Mouse (Mus musculus): ENCODE data around the gene Usf2. TPM values are rescaled to one million over a fixed set of nuclear protein-coding genes. Genes with fewer than 3 reads are reported as not detected.
"Not testable (repeated sequence)": the region's sequence is repeated elsewhere in the genome, so short reads cannot be mapped to it uniquely, and the experiment has no call there.

The Usf2 gene
- polyA plus RNA-seq, 1 experiment from 2014 or later, result 28.7 TPM

- H3K27ac ChIP-seq; H3K4me1 ChIP-seq; H3K36me3 ChIP-seq; H3K4me3 ChIP-seq; H3K27me3 ChIP-seq (ENCODE audit: low read depth, poor library complexity, severe bottlenecking); DNase-seq (ENCODE audit: low spot score); H3K9me3 ChIP-seq (replicated peaks): not testable (repeated sequence)
- WGBS, result 84% methylated on average over 6 of the region's 6 CpGs
Observed at GRCm38 (mm10) chr7:30935422-30936099, 21.0 kb downstream of the Usf2 start.

- not testable (repeated sequence) for H3K27me3 ChIP-seq (ENCODE audit: low read depth, poor library complexity, severe bottlenecking); H3K27ac ChIP-seq; H3K36me3 ChIP-seq; H3K4me1 ChIP-seq; H3K9me3 ChIP-seq (replicated peaks); H3K4me3 ChIP-seq; DNase-seq (ENCODE audit: low spot score)
- 80% methylated on average over 2 of the region's 2 CpGs for WGBS
Observed at GRCm38 (mm10) chr7:30924581-30924980, 32.0 kb downstream of the Usf2 start, which contains the start of gene Hamp2. Gene Hamp2, minus strand, starts transcription at chr7:30924681.

GRCm38 (mm10) chr7:30924071-30924470 lies 32.5 kb downstream of the Usf2 start:
- no peaks in the 10 kb centered on the region for H3K27me3 ChIP-seq (ENCODE audit: low read depth, poor library complexity, severe bottlenecking)
- no peaks in the 10 kb centered on the region for H3K9me3 ChIP-seq (replicated peaks)
- H3K36me3 ChIP-seq, result no peaks in the 10 kb centered on the region
- H3K4me3 ChIP-seq, result no peak overlapping the region
- no peak overlapping the region for H3K27ac ChIP-seq
- no peaks in the 10 kb centered on the region for H3K4me1 ChIP-seq
- no peak for DNase-seq (ENCODE audit: low spot score)
- WGBS, result 65% methylated on average over 3 of the region's 3 CpGs

GRCm38 (mm10) chr7:30922490-30922889 lies 34.1 kb downstream of the Usf2 start:
- not testable (repeated sequence) for H3K9me3 ChIP-seq (replicated peaks); H3K4me1 ChIP-seq; H3K27me3 ChIP-seq (ENCODE audit: low read depth, poor library complexity, severe bottlenecking); H3K4me3 ChIP-seq; DNase-seq (ENCODE audit: low spot score); H3K36me3 ChIP-seq; H3K27ac ChIP-seq
- WGBS, result 65% methylated on average over 3 of the region's 3 CpGs

- Histone ChIP-seq H3K4me1 (peaks cover 6% of the 10 kb centered on the region; the same call in 1 of the 2 replicates), H3K9me3 (replicated peaks) (no peaks in the 10 kb centered on the region), H3K27ac (no peak overlapping the region), H3K36me3 (no peaks in the 10 kb centered on the region), H3K27me3 (ENCODE audit: low read depth, poor library complexity, severe bottlenecking) (no peaks in the 10 kb centered on the region), H3K4me3 (no peak overlapping the region)
- 71% methylated on average over 3 of the region's 3 CpGs for WGBS
- DNase-seq (ENCODE audit: low spot score), result no peak
Observed at GRCm38 (mm10) chr7:30920217-30920616, 36.4 kb downstream of the Usf2 start.

GRCm38 (mm10) chr7:30917219-30917618 lies 39.4 kb downstream of the Usf2 start:
- no peaks in the 10 kb centered on the region for H3K27me3 ChIP-seq (ENCODE audit: low read depth, poor library complexity, severe bottlenecking)
- WGBS, result 73% methylated on average over 4 of the region's 4 CpGs
- no peak overlapping the region for H3K4me3 ChIP-seq
- H3K4me1 ChIP-seq, result peaks cover 9% of the 10 kb centered on the region
- DNase-seq (ENCODE audit: low spot score), result no peak
- H3K27ac ChIP-seq, result no peak overlapping the region
- no peaks in the 10 kb centered on the region for H3K36me3 ChIP-seq
- no peaks in the 10 kb centered on the region for H3K9me3 ChIP-seq (replicated peaks)

GRCm38 (mm10) chr7:30916713-30917112 lies 39.9 kb downstream of the Usf2 start:
- no peaks in the 10 kb centered on the region for H3K9me3 ChIP-seq (replicated peaks)
- no peak for DNase-seq (ENCODE audit: low spot score)
- H3K27me3 ChIP-seq (ENCODE audit: low read depth, poor library complexity, severe bottlenecking), result no peaks in the 10 kb centered on the region
- peaks cover 9% of the 10 kb centered on the region for H3K4me1 ChIP-seq
- WGBS, result 45% methylated on average over 6 of the region's 6 CpGs
- H3K27ac ChIP-seq, result no peak overlapping the region
- H3K4me3 ChIP-seq, result no peak overlapping the region
- no peaks in the 10 kb centered on the region for H3K36me3 ChIP-seq

GRCm38 (mm10) chr7:30914732-30915131 lies 41.9 kb downstream of the Usf2 start, which contains the start of gene Mag:
Gene Mag, minus strand, starts transcription at chr7:30914873.
- DNase-seq (ENCODE audit: low spot score), result no peak
- Histone ChIP-seq H3K9me3 (replicated peaks) (no peaks in the 10 kb centered on the region), H3K4me3 (no peak within 1 kb of the TSS), H3K36me3 (no peaks in the 10 kb centered on the region), H3K27ac (no peak within 1 kb of the TSS), H3K27me3 (ENCODE audit: low read depth, poor library complexity, severe bottlenecking) (no peaks in the 10 kb centered on the region), H3K4me1 (peaks cover 9% of the 10 kb centered on the region)
- WGBS, result 81% methylated on average over 8 of the region's 8 CpGs

GRCm38 (mm10) chr7:30909773-30910172 lies 46.8 kb downstream of the Usf2 start:
- H3K36me3 ChIP-seq, result no peaks in the 10 kb centered on the region
- peaks cover 17% of the 10 kb centered on the region for H3K4me1 ChIP-seq
- 84% methylated on average over 6 of the region's 6 CpGs for WGBS
- H3K9me3 ChIP-seq (replicated peaks), result no peaks in the 10 kb centered on the region
- no peak for DNase-seq (ENCODE audit: low spot score)
- H3K27me3 ChIP-seq (ENCODE audit: low read depth, poor library complexity, severe bottlenecking), result 0 out of 2 replicates have a peak, but pooled peaks cover 5% of the 10 kb centered on the region
- H3K27ac ChIP-seq, result no peak overlapping the region
- no peak overlapping the region for H3K4me3 ChIP-seq

- Histone ChIP-seq H3K36me3 (no peaks in the 10 kb centered on the region), H3K4me1 (peaks cover 17% of the 10 kb centered on the region), H3K27me3 (ENCODE audit: low read depth, poor library complexity, severe bottlenecking) (0 out of 2 replicates have a peak, but pooled peaks cover 5% of the 10 kb centered on the region), H3K9me3 (replicated peaks) (no peaks in the 10 kb centered on the region), H3K27ac (no peak overlapping the region), H3K4me3 (peak overlapping the region; percentile 48)
- no peak for DNase-seq (ENCODE audit: low spot score)
- 28% methylated on average over 17 of the region's 17 CpGs for WGBS
Observed at GRCm38 (mm10) chr7:30908992-30909431, 47.6 kb downstream of the Usf2 start.

- peak; percentile 71 for DNase-seq (ENCODE audit: low spot score)
- Histone ChIP-seq H3K27ac (no peak overlapping the region), H3K4me1 (peaks cover 17% of the 10 kb centered on the region), H3K9me3 (replicated peaks) (no peaks in the 10 kb centered on the region), H3K4me3 (peak overlapping the region; percentile 48), H3K36me3 (no peaks in the 10 kb centered on the region), H3K27me3 (ENCODE audit: low read depth, poor library complexity, severe bottlenecking) (0 out of 2 replicates have a peak, but pooled peaks cover 5% of the 10 kb centered on the region)
- WGBS, result 2% methylated on average over 25 of the region's 26 CpGs
Observed at GRCm38 (mm10) chr7:30908277-30908991, 48.2 kb downstream of the Usf2 start.

- Histone ChIP-seq H3K36me3 (no peaks in the 10 kb centered on the region), H3K27ac (no peak overlapping the region), H3K4me1 (peaks cover 17% of the 10 kb centered on the region), H3K4me3 (no peak overlapping the region), H3K9me3 (replicated peaks) (no peaks in the 10 kb centered on the region), H3K27me3 (ENCODE audit: low read depth, poor library complexity, severe bottlenecking) (0 out of 2 replicates have a peak, but pooled peaks cover 5% of the 10 kb centered on the region)
- 57% methylated on average over 4 of the region's 4 CpGs for WGBS
- DNase-seq (ENCODE audit: low spot score), result no peak
Observed at GRCm38 (mm10) chr7:30904042-30904441, 52.6 kb downstream of the Usf2 start.
